8 mouse cellular contexts compared by ENCODE assay signal in genomic region chr7:126775978-126776234, GRCm38 (mm10). TPM values are rescaled to one million over a fixed set of nuclear protein-coding genes. Genes with fewer than 3 reads are reported as not detected.
A peak's percentile ranks its signal among the peaks of the same experiment; 100 is the strongest.
DNase-seq lines count a peak whose midpoint lies in the region; ATAC-seq lines count a peak whose summit lies in the region.

No protein-coding gene starts in this region.

- peak overlapping the region; percentile 97 for H3K4me2 ChIP-seq in heart, embryonic 14.5 days (ENCODE audit: low read length)
- H3K4me2 ChIP-seq in hindbrain, embryonic 14.5 days (replicated peaks): peak overlapping the region; percentile 98
- H3K4me2 ChIP-seq in midbrain, embryonic 12.5 days (replicated peaks): peak overlapping the region; percentile 96

- H3K4me3 ChIP-seq in heart, embryonic 14.5 days (ENCODE audit: control insufficient read depth in 1 of 2, insufficient read depth in 1 of 2, low read depth in 1 of 2, low read length in 2 of 2): peak overlapping the region in 1 of 2 experiments; percentile 85; a peak in 2 of 4 replicates
- peak overlapping the region; percentile 93 for H3K4me3 ChIP-seq in hindbrain, embryonic 14.5 days (replicated peaks; ENCODE audit: low read length)
- no peak overlapping the region for H3K4me3 ChIP-seq in midbrain, embryonic 12.5 days

- H3K27ac ChIP-seq in heart, embryonic 14.5 days (replicated peaks in 1 of 2; ENCODE audit: control insufficient read depth in 1 of 2, insufficient read depth in 1 of 2, low read depth in 2 of 2, low read length in 2 of 2): peak overlapping the region; percentile 89 to 95; a peak in 2 of 4 replicates
- peak overlapping the region; percentile 93 for H3K27ac ChIP-seq in hindbrain, embryonic 14.5 days
- peak overlapping the region; percentile 90 for H3K27ac ChIP-seq in midbrain, embryonic 12.5 days (replicated peaks)

- DNase-seq in heart, postnatal 10 days: no peak
- DNase-seq in MN1 (ENCODE audit: low spot score): peak; percentile 29
- DNase-seq in hindbrain, embryonic 14.5 days (ENCODE audit: low spot score): no peak
- DNase-seq in T-cell, adult 2 months (ENCODE audit: low spot score): no peak
- no peak for DNase-seq in adrenal gland, adult 18-20 months (ENCODE audit: low spot score in 2 of 2)

- WGBS in heart, embryonic 14.5 days: 57% methylated on average over 3 of the region's 3 CpGs
- 65% methylated on average over 3 of the region's 3 CpGs for WGBS in hindbrain, embryonic 14.5 days
- 70% methylated on average over 3 of the region's 3 CpGs for WGBS in midbrain, embryonic 12.5 days

- H3K36me3 ChIP-seq in heart, embryonic 14.5 days (ENCODE audit: control insufficient read depth, insufficient read depth, low read length): peaks cover 40% of the 10 kb centered on the region
- peaks cover 28% of the 10 kb centered on the region for H3K36me3 ChIP-seq in hindbrain, embryonic 14.5 days (replicated peaks; ENCODE audit: control insufficient read depth, insufficient read depth)
- H3K36me3 ChIP-seq in midbrain, embryonic 12.5 days: peaks cover 4% of the 10 kb centered on the region; the same call in 1 of the 2 replicates

- no peaks in the 10 kb centered on the region for H3K27me3 ChIP-seq in heart, embryonic 14.5 days (ENCODE audit: control insufficient read depth, insufficient read depth, low read length)
- H3K27me3 ChIP-seq in hindbrain, embryonic 14.5 days (ENCODE audit: control insufficient read depth, insufficient read depth, low read length): no peaks in the 10 kb centered on the region
- H3K27me3 ChIP-seq in midbrain, embryonic 12.5 days: no peaks in the 10 kb centered on the region

- intact Hi-C loops in heart, postnatal 10 days (cut with DNase I): loop anchor here (2.0 kb wide), 1 partner anchor 15 kb away; no protein-coding TSS in a partner anchor

- ATAC-seq in heart, embryonic 14.5 days (ENCODE audit: insufficient number of reproducible peaks, insufficient read depth, low FRiP score, low read depth): no peak
- ATAC-seq in hindbrain, embryonic 14.5 days (ENCODE audit: low FRiP score): no peak
- ATAC-seq in midbrain, embryonic 12.5 days (ENCODE audit: low FRiP score, low read depth): no peak
- no peak for ATAC-seq in monocyte, adult 5-6 weeks (replicated peaks; ENCODE audit: insufficient number of reproducible peaks, low FRiP score, low TSS enrichment, poor library complexity, severe bottlenecking)

- no peaks in the 10 kb centered on the region for H3K9me3 ChIP-seq in heart, embryonic 14.5 days (ENCODE audit: control insufficient read depth, low read length)
- no peaks in the 10 kb centered on the region for H3K9me3 ChIP-seq in hindbrain, embryonic 14.5 days (ENCODE audit: control insufficient read depth, low read length)
- H3K9me3 ChIP-seq in midbrain, embryonic 12.5 days: no peaks in the 10 kb centered on the region

- peaks cover 16 to 29% of the 10 kb centered on the region in 2 experiments for H3K4me1 ChIP-seq in heart, embryonic 14.5 days (ENCODE audit: control insufficient read depth in 2 of 2, insufficient read depth in 2 of 2, low read length in 2 of 2)
- H3K4me1 ChIP-seq in hindbrain, embryonic 14.5 days (replicated peaks; ENCODE audit: control insufficient read depth, insufficient read depth, low read length): peaks cover 22% of the 10 kb centered on the region
- H3K4me1 ChIP-seq in midbrain, embryonic 12.5 days: peaks cover 38% of the 10 kb centered on the region

- H3K9ac ChIP-seq in heart, embryonic 14.5 days (ENCODE audit: low read length): peak overlapping the region; percentile 94
- peak overlapping the region; percentile 96 for H3K9ac ChIP-seq in hindbrain, embryonic 14.5 days
- H3K9ac ChIP-seq in midbrain, embryonic 12.5 days (replicated peaks): peak overlapping the region; percentile 51; the same call in 1 of the 2 replicates

RNA-seq across cellular contexts. Expression of gene Ypel3, which starts 0.8 kb away (rescaled TPM):
- 102 and 121 TPM in 2 replicates for polyA plus RNA-seq in heart, embryonic 14.5 days (2014; fragmentation: Nextera tagmentation; extraction: Ambion mirVana)
- 10 to 100 TPM; 61.9 to 71.7 TPM for total RNA-seq in heart, postnatal 10 days (2021)
- polyA plus RNA-seq in hindbrain, embryonic 14.5 days (2014; fragmentation: Nextera tagmentation; extraction: Ambion mirVana): 206 and 218 TPM in 2 replicates
- 125 and 126 TPM in 2 replicates for polyA plus RNA-seq in midbrain, embryonic 12.5 days (2016; fragmentation: Nextera tagmentation; extraction: Ambion mirVana)
- total RNA-seq in adrenal gland, adult 18-20 months (2021): 10 to 100 TPM; 93.7 to 95.0 TPM
- 139 to 175 TPM (median 161 TPM) in 3 replicates for total RNA-seq in monocyte, adult 5-6 weeks (2017)

RNA-seq across cellular contexts. Expression of gene Tbx6, which starts 5.4 kb away (rescaled TPM):
- 0.26 TPM in 1 of 2 replicates, not detected in the other for polyA plus RNA-seq in heart, embryonic 14.5 days (2014; fragmentation: Nextera tagmentation; extraction: Ambion mirVana)
- under 1 TPM; 0.29 to 0.35 TPM for total RNA-seq in heart, postnatal 10 days (2021)
- 0.21 and 0.26 TPM in 2 replicates for polyA plus RNA-seq in hindbrain, embryonic 14.5 days (2014; fragmentation: Nextera tagmentation; extraction: Ambion mirVana)
- 0.64 and 0.65 TPM in 2 replicates for polyA plus RNA-seq in midbrain, embryonic 12.5 days (2016; fragmentation: Nextera tagmentation; extraction: Ambion mirVana)
- under 1 TPM; 0.53 to 0.64 TPM for total RNA-seq in adrenal gland, adult 18-20 months (2021)
- total RNA-seq in monocyte, adult 5-6 weeks (2017): 2.0 to 3.8 TPM (median 2.2 TPM) in 3 replicates

RNA-seq across cellular contexts. Expression of gene Gdpd3, which starts 9.8 kb away (rescaled TPM):
- 0.67 and 2.7 TPM in 2 replicates for polyA plus RNA-seq in heart, embryonic 14.5 days (2014; fragmentation: Nextera tagmentation; extraction: Ambion mirVana)
- 1 to 10 TPM; 3.6 to 4.6 TPM for total RNA-seq in heart, postnatal 10 days (2021)
- polyA plus RNA-seq in hindbrain, embryonic 14.5 days (2014; fragmentation: Nextera tagmentation; extraction: Ambion mirVana): 1.0 and 1.8 TPM in 2 replicates
- 2.0 and 2.4 TPM in 2 replicates for polyA plus RNA-seq in midbrain, embryonic 12.5 days (2016; fragmentation: Nextera tagmentation; extraction: Ambion mirVana)
- total RNA-seq in adrenal gland, adult 18-20 months (2021): 1 to 10 TPM; 2.7 to 4.3 TPM
- 18.3 to 26.4 TPM (median 23.7 TPM) in 3 replicates for total RNA-seq in monocyte, adult 5-6 weeks (2017)

RNA-seq across cellular contexts. Expression of gene Ppp4c, which starts 16.4 kb away (rescaled TPM):
- polyA plus RNA-seq in heart, embryonic 14.5 days (2014; fragmentation: Nextera tagmentation; extraction: Ambion mirVana): 132 and 146 TPM in 2 replicates
- 10 to 100 TPM; 53.2 to 58.2 TPM for total RNA-seq in heart, postnatal 10 days (2021)
- 177 and 182 TPM in 2 replicates for polyA plus RNA-seq in hindbrain, embryonic 14.5 days (2014; fragmentation: Nextera tagmentation; extraction: Ambion mirVana)
- polyA plus RNA-seq in midbrain, embryonic 12.5 days (2016; fragmentation: Nextera tagmentation; extraction: Ambion mirVana): 315 and 323 TPM in 2 replicates
- 10 to 100 TPM; 75.4 to 85.9 TPM for total RNA-seq in adrenal gland, adult 18-20 months (2021)
- total RNA-seq in monocyte, adult 5-6 weeks (2017): 235 to 253 TPM (median 240 TPM) in 3 replicates

RNA-seq across cellular contexts. Expression of gene Mapk3, which starts 16.5 kb away (rescaled TPM):
- 51.7 and 57.3 TPM in 2 replicates for polyA plus RNA-seq in heart, embryonic 14.5 days (2014; fragmentation: Nextera tagmentation; extraction: Ambion mirVana)
- 100 to 1,000 TPM in 1 of 2 experiments, 10 to 100 TPM in 1; 97.7 to 103 TPM for total RNA-seq in heart, postnatal 10 days (2021)
- polyA plus RNA-seq in hindbrain, embryonic 14.5 days (2014; fragmentation: Nextera tagmentation; extraction: Ambion mirVana): 96.5 and 97.0 TPM in 2 replicates
- 56.1 and 58.0 TPM in 2 replicates for polyA plus RNA-seq in midbrain, embryonic 12.5 days (2016; fragmentation: Nextera tagmentation; extraction: Ambion mirVana)
- 100 to 1,000 TPM; 123 to 131 TPM for total RNA-seq in adrenal gland, adult 18-20 months (2021)
- 40.9 to 55.3 TPM (median 48.6 TPM) in 3 replicates for total RNA-seq in monocyte, adult 5-6 weeks (2017)
